Mouse (Mus musculus) lung, adult 2 months (tissue): ENCODE data around the gene Ccdc84.

Source experiments
- CTCF ChIP-seq: fragments of 200-500 bp; IDR thresholded peaks from 2 replicates; pipeline ENCODE4 v1.5.1; 2011; ENCODE audit warnings: mild to moderate bottlenecking, low read length, control low read depth; ENCODE audit not compliant: insufficient read depth
- POLR2A ChIP-seq: fragments of 200-500 bp; IDR thresholded peaks from 2 replicates; pipeline ENCODE4 v1.6.1; 2011; ENCODE audit warnings: low read depth, mild to moderate bottlenecking, control low read depth, low read length, borderline replicate concordance; ENCODE audit errors: extremely low read depth

DNA sequence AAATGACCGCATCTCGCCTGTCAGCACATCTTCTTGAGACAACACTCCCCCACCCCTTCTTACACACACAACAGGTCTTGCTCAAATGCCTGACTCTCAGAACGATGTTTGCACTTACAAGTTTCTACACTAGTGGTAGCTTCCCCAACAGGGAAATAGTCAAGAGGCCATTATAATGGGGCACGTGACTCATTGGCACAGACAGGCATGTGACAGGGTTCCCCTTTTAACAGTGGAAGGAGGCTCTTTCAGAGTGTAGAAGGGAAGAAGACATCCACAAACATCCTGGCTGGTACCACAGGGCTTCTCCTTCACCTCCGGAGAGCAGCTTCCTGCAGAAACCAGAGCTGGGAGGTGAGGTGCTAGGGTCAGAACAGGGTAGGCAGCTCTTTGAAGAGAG lies 43.6 kb upstream of the Ccdc84 start:
- no peak for TF ChIP-seq CTCF
- no peak for TF ChIP-seq POLR2A
